Mouse (Mus musculus): ENCODE data around the gene Nrarp.

Gene Nrarp

DNA sequence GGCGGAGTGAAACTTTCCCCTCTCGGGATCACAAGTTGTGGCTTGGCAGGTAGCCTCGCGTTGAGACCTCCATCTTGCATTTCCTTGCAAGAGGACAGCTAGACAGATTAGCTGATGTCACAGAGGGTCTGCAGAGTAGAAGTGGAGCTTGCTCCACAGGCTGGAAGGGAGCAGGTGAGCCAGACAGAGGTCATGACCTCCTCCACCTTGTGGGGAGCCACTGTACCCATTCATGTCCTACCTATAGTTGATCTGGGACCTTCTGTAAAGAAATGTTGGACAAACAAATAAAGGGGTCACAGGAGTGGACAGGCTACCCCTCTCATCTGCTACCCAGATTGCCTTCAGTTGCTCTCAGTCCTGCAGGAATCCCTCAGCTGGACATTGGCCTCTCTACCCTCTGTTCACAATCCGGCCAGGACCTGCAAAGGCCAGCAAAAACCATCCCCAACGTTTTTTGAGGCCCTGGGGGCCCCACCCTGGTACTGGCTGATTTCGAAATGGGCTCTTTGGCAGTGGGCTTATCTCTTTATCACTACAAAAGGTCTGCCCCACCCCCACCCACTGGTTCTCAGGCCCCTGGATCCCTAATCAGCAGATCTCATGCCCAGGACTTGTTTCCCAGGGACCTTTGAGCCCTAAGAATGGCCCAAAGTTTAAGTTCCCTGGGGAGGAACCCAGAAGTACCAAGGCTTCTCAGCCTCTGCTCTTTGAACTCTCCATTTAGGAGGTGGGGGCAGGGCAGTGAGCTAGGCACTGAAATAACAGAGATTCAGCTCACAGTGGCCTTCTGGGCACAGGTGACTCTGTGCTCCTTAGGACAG, 5.5 kb upstream of the Nrarp start:
- peak; percentile 88 to 89 for DNase-seq

DNA sequence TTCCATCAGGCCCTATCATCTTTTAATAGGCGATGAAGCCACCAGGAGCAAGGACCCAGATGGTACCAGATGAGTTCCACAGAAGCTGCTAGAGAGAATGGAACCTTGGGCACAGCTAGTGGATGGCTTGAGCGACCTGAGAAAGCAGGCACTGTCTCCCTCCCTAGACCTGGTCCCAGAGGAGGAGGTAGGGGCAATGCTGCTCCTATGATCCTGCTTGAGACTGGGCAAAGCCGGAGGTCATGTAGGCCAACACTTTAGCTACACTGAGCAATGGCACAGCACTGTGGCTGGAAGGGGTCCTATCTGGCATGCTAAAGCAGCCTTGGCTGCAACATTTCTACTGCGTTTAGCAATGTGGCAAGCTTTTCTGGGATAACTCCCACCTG, 4.9 kb upstream of the Nrarp start:
- no peak for DNase-seq

DNA sequence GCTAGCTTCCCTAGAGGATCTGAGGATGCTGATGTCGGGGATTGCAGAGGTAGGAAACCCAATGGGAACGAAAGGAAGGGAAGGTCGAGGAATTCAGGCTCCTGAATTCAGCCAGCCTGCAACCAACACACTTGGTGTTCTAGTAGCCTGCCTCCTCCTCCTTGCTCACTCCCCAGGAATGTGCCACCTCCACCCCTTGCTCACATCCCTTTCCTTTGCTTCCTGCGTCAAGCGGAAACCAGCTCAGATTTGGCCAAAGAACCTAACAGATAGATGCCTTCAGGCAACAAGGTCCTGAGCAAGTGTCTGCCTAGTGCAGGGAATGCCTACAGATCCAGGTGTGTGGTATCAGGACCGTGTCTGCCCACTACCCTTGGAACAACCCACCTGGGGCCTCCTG, 4.0 kb upstream of the Nrarp start:
- peak; percentile 53 to 64 for DNase-seq

DNA sequence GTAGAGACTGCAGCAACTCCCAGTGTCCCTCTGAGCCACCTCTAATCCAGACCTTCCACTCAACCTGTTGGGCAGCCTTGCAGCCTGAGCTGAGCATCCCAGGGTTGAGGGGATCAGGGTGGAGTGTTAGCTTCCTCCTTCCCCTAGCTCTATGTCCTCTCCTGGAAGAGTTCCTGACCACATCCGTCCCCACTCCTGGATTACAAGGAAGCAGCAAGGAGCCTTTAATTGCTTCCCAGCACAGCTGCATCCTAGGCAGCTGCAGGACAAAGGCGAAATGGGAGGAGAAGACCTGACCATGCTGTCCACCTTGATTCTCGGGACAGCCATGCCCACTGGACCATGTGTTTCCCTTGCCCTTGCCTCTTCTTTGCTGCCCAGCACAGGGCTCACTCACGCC, 3.5 kb upstream of the Nrarp start:
- DNase-seq, result no peak

GRCm38 (mm10) chr2:25177685-25178084, 2.9 kb upstream of the Nrarp start:
- DNase-seq, result peak; percentile 78 to 87

DNA sequence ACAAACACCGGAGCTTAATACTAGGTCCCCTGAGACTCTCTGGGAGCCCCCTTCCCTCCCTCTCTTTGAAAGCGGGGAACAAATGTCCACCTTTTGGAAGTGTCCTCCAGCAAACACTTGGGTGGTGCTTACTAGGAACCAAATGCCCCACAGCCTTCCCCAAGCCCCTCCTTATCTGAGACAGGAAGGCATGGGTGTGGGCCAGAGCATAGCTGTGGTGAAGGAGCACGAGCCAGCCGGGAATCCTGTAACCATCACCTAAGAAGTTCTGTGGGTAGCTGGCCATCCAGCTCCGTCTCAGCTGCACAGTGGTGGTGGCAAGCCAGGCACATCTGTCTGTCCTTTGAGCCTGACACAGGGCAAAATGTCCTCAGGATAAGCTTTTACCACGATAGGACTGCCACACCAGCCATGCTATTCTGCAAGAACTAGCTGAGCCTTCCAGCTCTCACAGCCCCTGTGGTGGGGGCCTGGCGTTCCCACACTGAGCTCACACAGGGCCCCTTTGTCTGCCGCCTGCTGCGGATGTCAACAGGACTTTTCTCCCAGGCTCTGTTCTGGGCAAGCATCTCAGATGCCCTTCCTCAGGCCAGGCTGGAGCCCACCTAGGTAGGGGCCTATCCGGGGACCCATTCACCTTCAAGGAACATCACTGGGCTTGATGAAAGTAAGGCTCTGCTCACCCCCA, 2.1 kb upstream of the Nrarp start:
- DNase-seq, result no peak

GRCm38 (mm10) chr2:25179566-25180217, 866 bp upstream of the Nrarp start:
- no peak for DNase-seq

DNA sequence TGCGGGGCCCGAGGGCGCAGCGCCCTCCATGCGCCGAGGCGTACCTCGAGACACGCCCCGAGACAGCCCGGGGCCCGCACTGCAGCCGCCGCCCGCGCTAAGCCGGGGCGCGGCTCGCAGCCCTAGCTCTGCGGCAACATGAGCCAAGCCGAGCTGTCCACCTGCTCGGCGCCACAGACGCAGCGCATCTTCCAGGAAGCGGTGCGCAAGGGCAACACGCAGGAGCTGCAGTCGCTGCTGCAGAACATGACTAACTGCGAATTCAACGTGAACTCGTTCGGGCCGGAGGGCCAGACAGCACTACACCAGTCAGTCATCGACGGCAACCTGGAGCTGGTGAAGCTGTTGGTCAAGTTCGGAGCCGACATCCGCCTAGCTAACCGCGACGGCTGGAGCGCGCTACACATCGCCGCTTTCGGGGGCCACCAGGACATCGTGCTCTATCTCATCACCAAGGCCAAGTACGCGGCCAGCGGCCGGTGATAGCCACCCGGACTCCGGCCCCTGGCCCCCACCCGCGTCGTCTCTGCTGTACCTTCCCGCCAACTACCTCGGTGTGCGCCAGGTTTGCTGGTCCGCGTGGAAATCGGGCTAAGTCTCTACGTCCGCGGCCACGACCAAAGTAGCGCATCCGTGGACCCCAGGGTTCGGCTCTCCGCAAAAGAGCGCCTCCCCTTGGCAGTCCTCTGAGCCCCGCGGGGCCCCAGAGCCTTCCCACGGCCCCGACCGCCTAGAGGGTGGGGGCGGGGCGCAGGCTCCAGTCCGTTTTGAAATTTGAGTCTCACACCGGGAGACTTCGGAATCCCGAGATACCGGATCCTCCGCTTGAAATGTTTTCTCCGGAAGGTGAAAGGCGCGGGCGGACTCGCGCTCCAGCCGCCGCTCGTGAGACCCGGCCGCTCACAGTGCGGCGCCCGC, 674 bp downstream of the Nrarp start:
- peak in 1 of 2 experiments; percentile 66 for DNase-seq

- no peak for DNase-seq
Measured at GRCm38 (mm10) chr2:25181891-25182397, 1.4 kb downstream of the Nrarp start.

GRCm38 (mm10) chr2:25182664-25183063, 2.1 kb downstream of the Nrarp start:
- DNase-seq, result no peak

DNA sequence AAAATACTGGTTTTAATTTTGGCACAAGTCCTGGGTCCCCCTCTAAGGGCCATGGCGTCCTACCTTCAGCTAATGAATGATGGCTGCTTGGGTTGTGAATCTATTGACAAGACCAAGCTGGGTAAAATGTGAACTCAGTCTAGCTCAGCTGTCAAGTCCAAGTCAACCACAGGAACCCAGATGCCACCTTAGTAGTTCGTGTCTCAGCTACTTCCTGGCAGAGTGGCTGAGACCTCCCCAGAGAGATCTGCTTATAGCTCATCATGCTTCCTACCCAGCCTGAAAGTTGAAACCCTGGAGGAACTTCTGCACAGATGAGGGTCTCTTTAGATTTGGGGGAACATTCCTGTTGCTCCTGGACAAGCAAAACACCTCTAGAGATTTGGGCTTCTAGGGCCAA, 2.8 kb downstream of the Nrarp start:
- DNase-seq, result no peak

DNA sequence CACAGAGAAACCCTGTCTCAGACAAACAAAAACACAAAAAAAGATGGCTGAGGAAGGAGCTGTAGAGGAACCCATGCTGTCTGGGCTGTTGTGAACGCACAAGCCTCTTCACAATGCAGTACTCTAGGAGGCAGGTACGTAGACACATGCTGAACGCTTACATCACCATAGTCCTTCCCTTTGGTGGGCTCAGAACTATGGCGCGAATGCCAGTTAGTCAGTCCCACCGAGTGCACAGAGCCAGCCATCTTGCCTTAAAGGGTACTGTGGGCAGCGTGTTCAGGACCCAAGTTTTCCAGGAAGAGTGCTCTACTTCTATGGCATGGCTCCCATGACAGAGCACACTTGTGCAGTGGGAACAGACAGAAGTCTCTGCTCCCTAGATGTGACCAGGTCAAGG, 3.9 kb downstream of the Nrarp start:
- DNase-seq, result no peak

DNA sequence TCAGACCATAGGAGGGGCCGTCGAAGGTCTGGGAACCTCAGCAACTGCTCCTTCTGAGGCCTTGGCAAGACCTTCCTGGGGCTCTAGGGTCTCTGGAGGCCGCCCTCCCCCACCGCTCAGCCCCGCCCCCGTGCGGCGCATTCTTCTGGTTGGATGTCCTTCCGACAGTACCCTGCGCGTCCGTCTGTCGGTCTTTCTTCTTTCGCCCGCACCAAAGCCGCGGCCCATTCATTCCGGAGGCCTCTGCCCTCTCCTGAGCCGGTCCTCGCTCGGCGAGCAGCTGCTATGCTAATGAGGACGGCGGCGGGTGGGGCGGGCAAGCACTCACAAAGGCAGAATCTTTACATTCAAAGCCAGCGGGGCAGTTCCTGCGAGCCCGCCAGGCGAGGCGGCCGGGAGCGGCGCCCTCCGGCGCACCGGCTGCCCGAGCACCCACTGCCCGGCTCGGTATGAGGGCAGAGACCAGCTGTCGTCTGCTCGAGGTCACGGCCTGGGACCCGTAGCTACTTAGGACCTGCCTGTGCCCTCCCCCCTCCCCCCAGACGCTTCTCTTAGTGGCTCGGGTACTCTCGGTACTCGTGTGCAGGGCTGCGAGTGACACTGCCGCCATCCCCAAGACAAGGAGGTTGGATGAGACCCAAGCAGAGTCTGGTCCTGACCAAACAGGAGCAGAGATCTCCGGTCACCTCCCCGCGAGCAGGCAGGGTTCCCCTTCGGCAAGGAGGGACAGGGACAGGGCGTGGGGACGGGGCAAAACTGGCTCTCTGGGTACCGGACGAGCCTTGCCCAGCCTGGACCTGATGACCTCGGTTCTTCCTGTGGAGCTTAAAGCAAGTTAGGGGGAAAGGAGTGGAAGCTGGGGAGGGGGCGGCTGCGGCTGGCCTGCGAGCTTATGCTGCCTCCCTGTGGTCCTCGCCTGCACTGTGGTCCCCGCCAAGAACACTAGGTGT, 5.3 kb downstream of the Nrarp start:
- peak; percentile 58 to 74 for DNase-seq

DNA sequence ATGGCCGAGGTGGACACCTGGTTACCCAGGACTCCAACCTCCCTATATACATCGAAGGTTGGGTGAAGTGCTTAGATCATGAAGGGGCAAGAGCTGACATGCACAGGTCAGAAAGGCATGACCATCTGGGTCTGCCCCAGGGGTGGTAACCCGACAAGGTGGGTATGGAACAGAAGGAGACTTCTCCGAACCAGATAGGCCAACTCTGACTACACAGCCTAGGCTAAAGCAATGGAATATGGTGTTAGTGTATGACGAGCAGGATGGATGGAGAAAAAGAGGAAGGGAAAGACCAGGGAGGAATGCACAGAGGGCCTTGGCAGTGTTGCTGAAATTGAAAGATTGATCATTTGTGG, 6.0 kb downstream of the Nrarp start:
- DNase-seq, result no peak

DNA sequence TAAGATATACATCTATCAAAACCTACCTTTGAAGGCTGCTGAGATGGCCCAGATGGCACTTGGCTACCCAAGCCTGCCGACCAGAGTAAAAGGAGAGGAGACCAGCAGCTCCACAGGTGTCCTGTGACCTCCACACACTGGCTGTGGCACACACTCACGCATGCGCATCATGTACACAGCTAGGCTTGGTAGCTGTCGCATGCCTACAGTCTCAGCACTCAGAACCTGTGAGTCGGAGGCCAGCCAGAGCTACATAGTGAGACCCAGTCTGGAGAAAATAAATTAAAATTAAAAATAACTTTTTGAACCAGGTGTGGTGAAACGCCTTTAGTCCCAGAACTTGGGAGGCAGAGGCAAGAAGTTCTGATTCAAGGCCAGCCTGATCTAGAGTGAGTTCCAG, 7.3 kb downstream of the Nrarp start:
- no peak for DNase-seq

GRCm38 (mm10) chr2:25193330-25193770, 12.8 kb downstream of the Nrarp start:
- peak; percentile 92 to 93 for DNase-seq

- DNase-seq, result no peak
Measured at GRCm38 (mm10) chr2:25194006-25194405, 13.4 kb downstream of the Nrarp start.

- DNase-seq, result peak in 1 of 2 experiments; percentile 42
Measured at GRCm38 (mm10) chr2:25194486-25195171, 14.1 kb downstream of the Nrarp start.

GRCm38 (mm10) chr2:25195211-25196156, 14.9 kb downstream of the Nrarp start:
- DNase-seq, result peak; percentile 89 to 90
